In genomic region chr17:6202389-6203110, GRCm38 (mm10) we compare ENCODE assay signal across 11 mouse cellular contexts. TPM values are rescaled to one million over a fixed set of nuclear protein-coding genes. Genes with fewer than 3 reads are reported as not detected.
DNase-seq lines count a peak whose midpoint lies in the region; ATAC-seq lines count a peak whose summit lies in the region.
"Had no signal": no experiment of that assay in that cellular context is flagged by ENCODE, and none has a peak within 500 bp of the region (broad histone marks: within the 10 kb centered on the region; RNA-seq: fewer than 3 reads in every experiment).

No protein-coding gene starts in this region.

- peak; percentile 98 for ATAC-seq in frontal cortex, adult (ENCODE audit: low TSS enrichment)
- no peak for ATAC-seq in erythroid progenitor cell, adult 5-6 weeks (replicated peaks; ENCODE audit: low FRiP score, poor library complexity, severe bottlenecking)

- intact Hi-C loops in left cerebral cortex, postnatal 4 days (cut with DNase I): no loop called here

- DNase-seq in heart, adult 11 months: peak; percentile 87
- DNase-seq in heart, adult 9 months (ENCODE audit: low spot score in 2 of 2): no peak
- DNase-seq in 3T3-L1 (ENCODE audit: low read depth, low spot score) (peak; percentile 72), liver (no peak)
- peak; percentile 11 for DNase-seq in left cerebral cortex, postnatal 4 days
- no peak for DNase-seq in kidney, adult 8-10 months
- DNase-seq: gastrocnemius, postnatal 36 days; kidney, postnatal 36 days; lung, postnatal 10 days had no signal

RNA-seq across cellular contexts. Expression of gene Tmem181a, which starts 54.1 kb away (rescaled TPM):
- 10 to 100 TPM; 76.6 to 85.7 TPM for total RNA-seq in left cerebral cortex, postnatal 4 days (2021)
- 0.42 and 1.8 TPM in 2 replicates for total RNA-seq in erythroid progenitor cell, adult 5-6 weeks (2015; ENCODE audit: low replicate concordance)
- total RNA-seq in erythroid progenitor cell, adult 5-6 weeks (2017; ENCODE audit: low replicate concordance): 0.13 and 0.91 TPM in 2 replicates

Comparison
In these comparisons a context has a peak if more than half of its experiments do, and no peak if none do; other contexts are left out.
1. DNase-seq: peak in heart, adult 11 months (single experiment), 3T3-L1 (single experiment) and left cerebral cortex, postnatal 4 days (single experiment); none in heart, adult 9 months (0 of 2), kidney, adult 8-10 months (0 of 2) and liver (single experiment).
2. RNA of gene Tmem181a, which starts 54.1 kb away (total RNA-seq): 76.6 to 85.7 TPM in left cerebral cortex, postnatal 4 days; 0.13 to 1.8 TPM in erythroid progenitor cell, adult 5-6 weeks; every median in the first group is over 10 times any median in the second.